Mouse (Mus musculus): ENCODE results near the gene Pskh1. TPM values are rescaled to one million over a fixed set of nuclear protein-coding genes. Genes with fewer than 3 reads are reported as not detected.

Pskh1 gene
- polyA plus RNA-seq, 1 experiment from 2014 or later, result 12.4 TPM

GRCm38 (mm10) chr8:105900941-105901616 is 838 bp downstream of the Pskh1 start:
- no peak for ATAC-seq (ENCODE audit: low FRiP score)
- Histone ChIP-seq H3K4me2 (peak overlapping the region; percentile 90), H3K4me1 (replicated peaks) (peaks cover 14% of the 10 kb centered on the region), H3K27me3 (no peaks in the 10 kb centered on the region), H3K4me3 (peak overlapping the region; percentile 93), H3K9me3 (no peaks in the 10 kb centered on the region), H3K9ac (peak overlapping the region; percentile 99), H3K27ac (peak overlapping the region; percentile 90), H3K36me3 (peaks cover 1% of the 10 kb centered on the region; the same call in 1 of the 2 replicates)
- 42% methylated on average over 16 of the region's 16 CpGs for WGBS

GRCm38 (mm10) chr8:105919390-105919789 is 19.1 kb downstream of the Pskh1 start:
- Histone ChIP-seq H3K4me2 (no peak overlapping the region), H3K27ac (no peak overlapping the region), H3K9ac (no peak overlapping the region), H3K4me1 (replicated peaks) (no peaks in the 10 kb centered on the region), H3K9me3 (no peaks in the 10 kb centered on the region), H3K4me3 (no peak overlapping the region), H3K27me3 (no peaks in the 10 kb centered on the region), H3K36me3 (peaks cover 12% of the 10 kb centered on the region)
- 93% methylated on average over 3 of the region's 3 CpGs for WGBS
- no peak for ATAC-seq (ENCODE audit: low FRiP score)

GRCm38 (mm10) chr8:105925123-105925522 is 24.9 kb downstream of the Pskh1 start:
- peaks cover 12% of the 10 kb centered on the region for H3K36me3 ChIP-seq
- no peaks in the 10 kb centered on the region for H3K9me3 ChIP-seq
- H3K4me3 ChIP-seq, result no peak overlapping the region
- ATAC-seq (ENCODE audit: low FRiP score), result no peak
- H3K4me2 ChIP-seq, result no peak overlapping the region
- 80% methylated on average over 3 of the region's 3 CpGs for WGBS
- no peak overlapping the region for H3K27ac ChIP-seq
- 0 out of 2 replicates have a peak overlapping the region, but pooled peaks have one; percentile 29 for H3K9ac ChIP-seq
- peaks cover 14% of the 10 kb centered on the region for H3K4me1 ChIP-seq (replicated peaks)
- no peaks in the 10 kb centered on the region for H3K27me3 ChIP-seq

GRCm38 (mm10) chr8:105930602-105931001 is 30.4 kb downstream of the Pskh1 start:
- Histone ChIP-seq H3K9me3 (no peaks in the 10 kb centered on the region), H3K4me1 (replicated peaks) (peaks cover 13% of the 10 kb centered on the region), H3K4me3 (no peak overlapping the region), H3K4me2 (0 out of 2 replicates have a peak overlapping the region, but pooled peaks have one; percentile 8), H3K27ac (peak overlapping the region; percentile 79), H3K9ac (peak overlapping the region; percentile 67), H3K36me3 (peaks cover 33% of the 10 kb centered on the region), H3K27me3 (no peaks in the 10 kb centered on the region)
- peak; percentile 67 for ATAC-seq (ENCODE audit: low FRiP score)
- WGBS, result 10% methylated on average over 8 of the region's 8 CpGs

GRCm38 (mm10) chr8:105931271-105931670 is 31.0 kb downstream of the Pskh1 start:
- Histone ChIP-seq H3K4me2 (no peak overlapping the region), H3K9me3 (no peaks in the 10 kb centered on the region), H3K27me3 (no peaks in the 10 kb centered on the region), H3K9ac (0 out of 2 replicates have a peak overlapping the region, but pooled peaks have one; percentile 5), H3K27ac (no peak overlapping the region), H3K36me3 (peaks cover 28% of the 10 kb centered on the region), H3K4me3 (no peak overlapping the region), H3K4me1 (replicated peaks) (peaks cover 16% of the 10 kb centered on the region)
- WGBS, result 94% methylated on average over 3 of the region's 3 CpGs
- no peak; the same call in 1 of the 2 replicates for ATAC-seq (ENCODE audit: low FRiP score)

- no peak overlapping the region for H3K4me2 ChIP-seq
- peak overlapping the region; percentile 43; the same call in 1 of the 2 replicates for H3K9ac ChIP-seq
- 92% methylated on average over 11 of the region's 11 CpGs for WGBS
- no peak overlapping the region for H3K4me3 ChIP-seq
- H3K27ac ChIP-seq, result no peak overlapping the region
- no peaks in the 10 kb centered on the region for H3K27me3 ChIP-seq
- H3K36me3 ChIP-seq, result peaks cover 28% of the 10 kb centered on the region
- H3K9me3 ChIP-seq, result no peaks in the 10 kb centered on the region
- no peak for ATAC-seq (ENCODE audit: low FRiP score)
- peaks cover 19% of the 10 kb centered on the region for H3K4me1 ChIP-seq (replicated peaks)
These were observed 32.3 kb downstream of the Pskh1 start for GRCm38 (mm10) chr8:105932525-105932924.

GRCm38 (mm10) chr8:105933762-105934161 is 33.5 kb downstream of the Pskh1 start, which contains the start of gene Ctrl:
Ctrl (minus strand) TSS chr8:105933862.
- Histone ChIP-seq H3K4me3 (no peak within 1 kb of the TSS), H3K27me3 (no peaks in the 10 kb centered on the region), H3K27ac (no peak within 1 kb of the TSS), H3K4me1 (replicated peaks) (peaks cover 27% of the 10 kb centered on the region), H3K9ac (peak within 1 kb of the TSS; percentile 43; the same call in 1 of the 2 replicates), H3K9me3 (no peaks in the 10 kb centered on the region), H3K36me3 (peaks cover 28% of the 10 kb centered on the region), H3K4me2 (no peak within 1 kb of the TSS)
- 98% methylated on average over 2 of the region's 2 CpGs for WGBS
- ATAC-seq (ENCODE audit: low FRiP score), result no peak

GRCm38 (mm10) chr8:105935105-105935504 is 34.9 kb downstream of the Pskh1 start:
- H3K9ac ChIP-seq, result 0 out of 2 replicates have a peak overlapping the region, but pooled peaks have one; percentile 43
- H3K9me3 ChIP-seq, result no peaks in the 10 kb centered on the region
- H3K4me3 ChIP-seq, result no peak overlapping the region
- no peak overlapping the region for H3K27ac ChIP-seq
- H3K27me3 ChIP-seq, result no peaks in the 10 kb centered on the region
- H3K36me3 ChIP-seq, result peaks cover 21% of the 10 kb centered on the region
- H3K4me1 ChIP-seq (replicated peaks), result peaks cover 23% of the 10 kb centered on the region
- WGBS, result 86% methylated on average over 6 of the region's 6 CpGs
- no peak overlapping the region for H3K4me2 ChIP-seq
- ATAC-seq (ENCODE audit: low FRiP score), result no peak

- peak overlapping the region; percentile 93 for H3K9ac ChIP-seq
- H3K27me3 ChIP-seq, result no peaks in the 10 kb centered on the region
- H3K27ac ChIP-seq, result no peak overlapping the region
- peaks cover 18% of the 10 kb centered on the region for H3K4me1 ChIP-seq (replicated peaks)
- H3K9me3 ChIP-seq, result no peaks in the 10 kb centered on the region
- peaks cover 21% of the 10 kb centered on the region for H3K36me3 ChIP-seq
- peak overlapping the region; percentile 74 for H3K4me3 ChIP-seq
- WGBS, result 38% methylated on average over 7 of the region's 7 CpGs
- peak overlapping the region; percentile 93 for H3K4me2 ChIP-seq
- no peak for ATAC-seq (ENCODE audit: low FRiP score)
These were observed 35.8 kb downstream of the Pskh1 start for GRCm38 (mm10) chr8:105935863-105936603.

- Histone ChIP-seq H3K4me1 (replicated peaks) (peaks cover 18% of the 10 kb centered on the region), H3K4me3 (peak overlapping the region; percentile 74), H3K4me2 (peak overlapping the region; percentile 93), H3K36me3 (peaks cover 16% of the 10 kb centered on the region), H3K9me3 (no peaks in the 10 kb centered on the region), H3K27me3 (no peaks in the 10 kb centered on the region), H3K27ac (peak overlapping the region; percentile 96), H3K9ac (peak overlapping the region; percentile 93)
- WGBS, result under 1% methylated on average over 30 of the region's 30 CpGs
- peak; percentile 89 for ATAC-seq (ENCODE audit: low FRiP score)
These were observed 36.7 kb downstream of the Pskh1 start for GRCm38 (mm10) chr8:105936866-105937475.

GRCm38 (mm10) chr8:105937496-105938305 is 37.5 kb downstream of the Pskh1 start:
- peak overlapping the region; percentile 74 for H3K4me3 ChIP-seq
- H3K4me2 ChIP-seq, result peak overlapping the region; percentile 93
- H3K9me3 ChIP-seq, result no peaks in the 10 kb centered on the region
- peak; percentile 55 for ATAC-seq (ENCODE audit: low FRiP score)
- H3K27ac ChIP-seq, result peak overlapping the region; percentile 96
- peaks cover 9% of the 10 kb centered on the region for H3K36me3 ChIP-seq
- peak overlapping the region; percentile 93 for H3K9ac ChIP-seq
- 2% methylated on average over 33 of the region's 33 CpGs for WGBS
- peaks cover 18% of the 10 kb centered on the region for H3K4me1 ChIP-seq (replicated peaks)
- H3K27me3 ChIP-seq, result no peaks in the 10 kb centered on the region

All from hindbrain, embryonic 13.5 days (tissue).